ENCODE assay signal across 20 mouse cellular contexts in genomic region chr10:117603834-117604623, GRCm38 (mm10). TPM values are rescaled to one million over a fixed set of nuclear protein-coding genes. Genes with fewer than 3 reads are reported as not detected.
DNase-seq lines count a peak whose midpoint lies in the region; ATAC-seq lines count a peak whose summit lies in the region.
"Had no signal": no experiment of that assay in that cellular context is flagged by ENCODE, and none has a peak within 500 bp of the region (broad histone marks: within the 10 kb centered on the region; RNA-seq: fewer than 3 reads in every experiment).

No protein-coding gene starts in this region.

- H3K27me3 ChIP-seq in limb, embryonic 10.5 days (ENCODE audit: low read depth, poor library complexity, severe bottlenecking) = no peaks in the 10 kb centered on the region
- H3K27me3 ChIP-seq: embryonic facial prominence, embryonic 12.5 days; hindbrain, embryonic 13.5 days; liver, embryonic 12.5 days had no signal

- H3K4me3 ChIP-seq in limb, embryonic 10.5 days = no peak overlapping the region
- H3K4me3 ChIP-seq: embryonic facial prominence, embryonic 12.5 days; heart, embryonic 10.5 days; hindbrain, embryonic 13.5 days; liver, embryonic 12.5 days had no signal

- H3K36me3 ChIP-seq in limb, embryonic 10.5 days = no peaks in the 10 kb centered on the region
- H3K36me3 ChIP-seq: embryonic facial prominence, embryonic 12.5 days; heart, embryonic 10.5 days; hindbrain, embryonic 13.5 days; liver, embryonic 12.5 days had no signal

- 0 out of 2 replicates have a peak overlapping the region, but pooled peaks have one; percentile 12 for H3K27ac ChIP-seq in limb, embryonic 10.5 days
- H3K27ac ChIP-seq: embryonic facial prominence, embryonic 12.5 days; heart, embryonic 10.5 days; hindbrain, embryonic 13.5 days; liver, embryonic 12.5 days; macrophage had no signal

- 85% methylated on average over 14 of the region's 14 CpGs for WGBS in limb, embryonic 10.5 days

- DNase-seq in layer of hippocampus, adult 18-20 months (ENCODE audit: low spot score in 2 of 2) = peak; percentile 23 to 46
- no peak for DNase-seq in layer of hippocampus, adult 11-12 months (ENCODE audit: low spot score)
- peak; percentile 59 to 63 for DNase-seq in right cerebral cortex, adult 2 months (ENCODE audit: low spot score in 2 of 2)
- no peak for DNase-seq in right cerebral cortex, postnatal 4 days
- DNase-seq in limb, embryonic 10.5 days (ENCODE audit: low spot score) = no peak
- DNase-seq in retina, embryonic 14.5 days (ENCODE audit: low spot score) = no peak
- no peak for DNase-seq in gastrocnemius, adult 18-20 months (ENCODE audit: low spot score)
- DNase-seq: adrenal gland, postnatal 25 days; cerebellum, adult 9-10 months; forebrain, postnatal 0 days; heart, postnatal 10 days; kidney, postnatal 10 days had no signal

- no peaks in the 10 kb centered on the region for H3K9me3 ChIP-seq in limb, embryonic 10.5 days (replicated peaks)
- H3K9me3 ChIP-seq: embryonic facial prominence, embryonic 12.5 days; heart, embryonic 10.5 days; hindbrain, embryonic 13.5 days; liver, embryonic 12.5 days had no signal

- peaks cover 14% of the 10 kb centered on the region for H3K4me1 ChIP-seq in limb, embryonic 10.5 days
- H3K4me1 ChIP-seq: embryonic facial prominence, embryonic 12.5 days; hindbrain, embryonic 13.5 days; liver, embryonic 12.5 days had no signal

- ATAC-seq in erythroblast, adult 5-6 weeks (replicated peaks; ENCODE audit: low FRiP score, poor library complexity, severe bottlenecking) = no peak
- ATAC-seq: activated CD4-positive, CD25-positive, alpha-beta regulatory T cell, adult 4 months; forebrain, postnatal 0 days; intestine, embryonic 16.5 days; liver, embryonic 12.5 days had no signal

RNA-seq across cellular contexts. Expression of gene Cpm, which starts 25.3 kb away (rescaled TPM):
- total RNA-seq in layer of hippocampus, adult 18-20 months (2021) = 10 to 100 TPM in 1 of 2 experiments, 1 to 10 TPM in 1; 8.6 to 10.7 TPM
- 22.5 and 31.5 TPM in 2 replicates for polyA plus RNA-seq in limb, embryonic 10.5 days (2016; fragmentation: Nextera tagmentation; extraction: Ambion mirVana)
- 1 to 10 TPM; 2.5 to 2.9 TPM for total RNA-seq in gastrocnemius, adult 18-20 months (2021)
- total RNA-seq in erythroblast, adult 5-6 weeks (2015; ENCODE audit: low replicate concordance) = 0.63 TPM in 1 of 2 replicates, not detected in the other
- 0.60 TPM in 1 of 2 replicates, not detected in the other for total RNA-seq in erythroblast, adult 5-6 weeks (2017; ENCODE audit: low replicate concordance)

Comparison
In these comparisons a context has a peak if more than half of its experiments do, and no peak if none do; other contexts are left out.
1. DNase-seq: peak in layer of hippocampus, adult 18-20 months (2 of 2) and right cerebral cortex, adult 2 months (2 of 2); none in layer of hippocampus, adult 11-12 months (single experiment), right cerebral cortex, postnatal 4 days (single experiment), limb, embryonic 10.5 days (single experiment), retina, embryonic 14.5 days (single experiment) and gastrocnemius, adult 18-20 months (single experiment).